Mouse (Mus musculus) ES-Bruce4 (cell line): Measurements from ENCODE around the gene Pik3r6.

Source experiments
- CTCF ChIP-seq: IDR thresholded peaks from one replicate; pipeline ENCODE4 v1.8.1; 2011; ENCODE audit warnings: low read depth, low read length
- POLR2A ChIP-seq: IDR thresholded peaks from one replicate; pipeline ENCODE4 v1.8.1; 2011; ENCODE audit warnings: low read length; ENCODE audit not compliant: insufficient read depth

- TF ChIP-seq POLR2A, result no peak
- no peak for TF ChIP-seq CTCF
Measured at GRCm38 (mm10) chr11:68459486-68459885, 43.3 kb upstream of the Pik3r6 start.
